Mouse (Mus musculus) bone marrow, adult 2 months (tissue): ENCODE data around the gene Pcsk4. TPM values are rescaled to one million over a fixed set of nuclear protein-coding genes. Genes with fewer than 3 reads are reported as not detected.

Source experiments
- H3K27ac ChIP-seq: fragments of 200-500 bp; 2 replicates; pipeline ENCODE4 v1.5.1; 2012; ENCODE audit warnings: low read depth, mild to moderate bottlenecking, control low read depth, inconsistent platforms, low read length; ENCODE audit not compliant: control insufficient read depth, poor library complexity, insufficient read depth
- H3K4me1 ChIP-seq: fragments of 200-500 bp; 2 replicates; pipeline ENCODE4 v1.6.1; 2011; ENCODE audit warnings: low read length; ENCODE audit not compliant: control insufficient read depth, insufficient read depth
- H3K4me3 ChIP-seq: fragments of 200-500 bp; replicated peaks from 2 replicates; pipeline ENCODE3; 2011; ENCODE audit warnings: mild to moderate bottlenecking, low read depth, low read length, control low read depth; ENCODE audit not compliant: control insufficient read depth
- CTCF ChIP-seq: fragments of 200-500 bp; IDR thresholded peaks from 2 replicates; pipeline ENCODE4 v1.5.1; 2011; ENCODE audit warnings: low read length, control low read depth; ENCODE audit not compliant: control insufficient read depth, insufficient read depth
- POLR2A ChIP-seq: fragments of 200-500 bp; IDR thresholded peaks from 2 replicates; pipeline ENCODE4 v1.6.1; 2011; ENCODE audit warnings: low read depth, mild to moderate bottlenecking, control low read depth, low read length, borderline replicate concordance; ENCODE audit not compliant: control insufficient read depth
- WGBS: fragments of 180-500 bp; shearing (Covaris S2); methylation state at CpG from one replicate; pipeline ENCODE4 v1.1.7; 2018; 5-methylcytosine and 5-hydroxymethylcytosine counted together
- polyA plus RNA-seq: library from polyadenylated mRNA; stranded (reverse); fragments of >200 nt; gene quantifications from 2 replicates; pipeline ENCODE4 v1.2.4, GENCODE M21; 2011; ENCODE audit warnings: low replicate concordance; ENCODE audit not compliant: missing spikeins, insufficient read depth, insufficient read length

Gene Pcsk4
- polyA plus RNA-seq, 1 experiment, result not detected

DNA sequence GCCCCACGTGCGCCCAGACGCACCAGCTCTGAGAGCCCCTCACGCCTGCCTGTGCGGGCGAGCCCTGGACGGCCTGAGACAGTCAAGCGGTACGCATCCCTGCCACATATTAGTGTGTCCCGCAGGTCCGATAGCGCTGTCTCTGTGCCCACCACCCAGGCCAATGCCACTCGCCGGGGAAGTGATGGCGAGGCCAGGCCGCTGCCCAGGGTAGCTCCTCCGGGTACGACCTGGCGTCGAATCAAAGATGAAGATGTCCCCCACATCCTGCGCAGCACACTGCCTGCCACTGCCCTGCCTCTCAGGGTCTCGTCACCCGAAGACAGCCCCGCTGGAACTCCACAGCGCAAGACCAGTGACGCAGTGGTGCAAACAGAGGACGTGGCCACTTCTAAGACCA is 14.0 kb downstream of the Pcsk4 start:
- Histone ChIP-seq H3K4me1 (peaks cover 4% of the 10 kb centered on the region), H3K4me3 (no peak overlapping the region), H3K27ac (no peak overlapping the region)
- 56% methylated on average over 27 of the region's 27 CpGs for WGBS
- TF ChIP-seq CTCF (no peak), POLR2A (no peak)

DNA sequence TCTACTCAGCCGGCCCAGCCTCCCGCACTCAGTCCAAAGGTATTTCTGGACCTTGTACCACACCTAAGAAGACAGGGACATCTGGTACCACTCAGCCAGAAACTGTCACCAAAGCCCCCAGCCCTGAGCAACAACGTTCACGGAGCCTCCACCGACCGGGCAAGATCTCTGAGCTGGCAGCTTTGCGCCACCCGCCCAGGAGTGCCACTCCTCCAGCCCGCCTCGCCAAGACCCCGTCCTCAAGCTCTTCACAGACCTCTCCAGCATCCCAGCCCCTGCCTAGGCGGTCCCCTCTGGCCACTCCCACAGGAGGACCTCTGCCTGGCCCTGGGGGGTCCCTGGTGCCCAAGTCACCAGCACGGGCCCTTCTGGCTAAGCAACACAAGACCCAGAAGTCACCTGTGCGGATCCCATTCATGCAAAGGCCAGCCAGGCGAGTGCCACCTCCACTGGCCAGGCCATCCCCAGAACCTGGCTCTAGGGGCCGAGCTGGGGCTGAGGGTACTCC is 14.8 kb downstream of the Pcsk4 start:
- TF ChIP-seq POLR2A (no peak), CTCF (no peak)
- H3K27ac ChIP-seq, result no peak overlapping the region
- WGBS, result 65% methylated on average over 16 of the region's 16 CpGs
- peaks cover 4% of the 10 kb centered on the region for H3K4me1 ChIP-seq
- no peak overlapping the region for H3K4me3 ChIP-seq

- WGBS, result 6% methylated on average over 20 of the region's 20 CpGs
- Histone ChIP-seq H3K27ac (peak overlapping the region; percentile 34; the same call in 1 of the 2 replicates), H3K4me3 (no peak overlapping the region), H3K4me1 (peaks cover 2% of the 10 kb centered on the region)
- no peak for TF ChIP-seq CTCF
Observed at GRCm38 (mm10) chr10:80313627-80314201, 15.6 kb downstream of the Pcsk4 start.

- Histone ChIP-seq H3K27ac (peak overlapping the region; percentile 34; the same call in 1 of the 2 replicates), H3K4me1 (peaks cover 2% of the 10 kb centered on the region)
- TF ChIP-seq POLR2A (no peak), CTCF (no peak)
Observed at GRCm38 (mm10) chr10:80312586-80313504, 16.5 kb downstream of the Pcsk4 start.

GRCm38 (mm10) chr10:80311560-80311959 is 17.7 kb downstream of the Pcsk4 start:
- Histone ChIP-seq H3K27ac (no peak overlapping the region), H3K4me1 (no peaks in the 10 kb centered on the region), H3K4me3 (no peak overlapping the region)
- WGBS, result 83% methylated on average over 16 of the region's 16 CpGs
- TF ChIP-seq POLR2A, result no peak
- TF ChIP-seq CTCF, result no peak

More at GRCm38 (mm10) chr10:80312586-80313504, 16.5 kb downstream of the Pcsk4 start:
- 79% methylated on average over 54 of the region's 54 CpGs for WGBS
- H3K4me3 ChIP-seq, result no peak overlapping the region

- H3K4me1 ChIP-seq, result no peaks in the 10 kb centered on the region
- no peak overlapping the region for H3K4me3 ChIP-seq
- WGBS, result under 1% methylated on average over 25 of the region's 25 CpGs
- no peak overlapping the region; the same call in 1 of the 2 replicates for H3K27ac ChIP-seq
- TF ChIP-seq CTCF, result no peak
- TF ChIP-seq POLR2A, result no peak
Observed at GRCm38 (mm10) chr10:80304862-80305261, 24.4 kb downstream of the Pcsk4 start.

GRCm38 (mm10) chr10:80304458-80304857 is 24.8 kb downstream of the Pcsk4 start:
- no peak overlapping the region for H3K27ac ChIP-seq
- no peaks in the 10 kb centered on the region for H3K4me1 ChIP-seq
- no peak for TF ChIP-seq POLR2A
- no peak for TF ChIP-seq CTCF
- under 1% methylated on average over 12 of the region's 12 CpGs for WGBS
- H3K4me3 ChIP-seq, result no peak overlapping the region

DNA sequence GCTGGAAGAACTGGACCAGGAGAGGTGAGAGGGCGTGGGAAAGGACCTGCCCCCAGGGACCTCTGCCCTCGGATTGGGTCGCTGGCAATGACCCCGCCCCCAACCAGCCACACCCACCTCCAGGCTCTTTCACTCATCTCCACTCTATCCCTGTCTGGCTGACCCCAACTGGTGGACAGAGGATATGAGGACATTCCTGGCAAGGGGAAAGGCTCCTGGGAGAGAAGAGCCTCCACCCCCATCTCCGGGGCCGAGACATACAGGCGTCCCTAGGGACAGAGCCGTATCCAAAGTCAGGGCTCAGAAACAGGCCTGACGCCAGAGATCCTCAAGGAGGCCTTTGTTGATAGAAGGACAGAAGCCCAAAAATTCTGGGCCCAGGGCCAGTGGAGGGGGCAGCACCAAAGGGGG is 26.8 kb downstream of the Pcsk4 start:
- no peak overlapping the region for H3K4me3 ChIP-seq
- no peak overlapping the region for H3K27ac ChIP-seq
- WGBS, result 62% methylated on average over 9 of the region's 9 CpGs
- TF ChIP-seq CTCF (no peak), POLR2A (no peak)
- H3K4me1 ChIP-seq, result no peaks in the 10 kb centered on the region

- WGBS, result 79% methylated on average over 5 of the region's 5 CpGs
- no peak overlapping the region for H3K27ac ChIP-seq
- no peak overlapping the region for H3K4me3 ChIP-seq
- H3K4me1 ChIP-seq, result no peaks in the 10 kb centered on the region
- TF ChIP-seq POLR2A (no peak), CTCF (no peak)
Observed at GRCm38 (mm10) chr10:80302082-80302355, 27.3 kb downstream of the Pcsk4 start.
